Mouse (Mus musculus): ENCODE measurements around the gene Rnf130.

Gene Rnf130

DNA sequence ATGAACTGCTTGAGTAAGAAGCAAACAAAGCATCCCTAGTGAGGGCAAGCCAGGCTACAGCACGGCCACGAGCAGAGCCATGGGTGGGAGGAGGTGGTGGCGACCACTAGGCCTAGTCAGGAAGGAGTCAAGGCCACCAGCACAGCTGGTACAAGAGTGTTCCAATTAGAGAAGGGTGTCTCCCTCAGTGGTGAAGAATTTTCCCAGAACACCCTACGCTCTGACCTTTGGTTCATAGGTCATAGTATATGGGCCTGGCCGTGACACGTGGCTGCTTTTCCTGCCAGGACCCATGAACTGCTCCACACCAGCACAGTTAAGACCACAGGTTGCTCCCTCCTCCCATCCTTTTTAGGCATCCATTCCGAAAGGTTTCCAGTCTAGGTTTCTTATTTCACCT is 114.4 kb downstream of the Rnf130 start:
- DNase-seq (ENCODE audit: low spot score) = no peak

DNA sequence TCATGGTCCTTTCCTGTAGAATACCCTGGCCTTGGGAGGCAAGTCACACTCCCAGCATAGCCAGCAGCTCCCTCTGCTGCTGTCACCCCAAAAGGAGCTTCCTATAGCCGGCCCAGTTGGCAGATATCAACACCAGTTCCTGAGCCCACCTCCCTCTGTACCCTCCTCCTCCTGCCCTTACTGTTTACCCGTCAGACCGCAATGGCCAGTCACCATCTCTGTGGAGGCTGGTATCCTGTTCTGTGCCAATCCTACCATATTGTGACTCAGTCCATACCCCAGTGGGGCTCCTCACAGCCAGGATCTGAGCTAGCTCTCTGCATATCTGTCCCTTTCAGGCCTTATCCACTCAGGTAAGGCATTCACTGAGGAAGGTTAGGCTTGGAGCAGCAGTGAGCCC is 120.4 kb downstream of the Rnf130 start:
- DNase-seq (ENCODE audit: low spot score) = no peak

DNA sequence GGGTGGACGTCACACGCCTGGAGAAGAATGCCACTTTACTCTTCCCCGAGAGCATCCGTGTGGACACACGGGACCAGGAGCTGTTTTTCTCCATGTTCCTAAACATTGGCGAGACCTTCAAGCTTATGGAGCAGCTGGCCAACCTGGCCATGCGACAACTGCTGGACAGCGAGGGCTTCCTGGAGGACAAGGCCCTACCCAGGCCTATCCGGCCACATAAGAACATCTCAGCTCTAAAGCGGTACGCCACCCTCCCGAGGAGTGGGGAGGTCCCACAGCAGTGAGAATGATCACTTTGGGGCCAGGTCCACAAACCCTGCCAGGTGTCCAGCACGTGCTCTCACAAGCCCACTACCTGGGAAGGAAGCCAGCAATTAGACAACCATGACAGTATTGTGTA is 121.0 kb downstream of the Rnf130 start:
- DNase-seq (ENCODE audit: low spot score) = no peak

DNA sequence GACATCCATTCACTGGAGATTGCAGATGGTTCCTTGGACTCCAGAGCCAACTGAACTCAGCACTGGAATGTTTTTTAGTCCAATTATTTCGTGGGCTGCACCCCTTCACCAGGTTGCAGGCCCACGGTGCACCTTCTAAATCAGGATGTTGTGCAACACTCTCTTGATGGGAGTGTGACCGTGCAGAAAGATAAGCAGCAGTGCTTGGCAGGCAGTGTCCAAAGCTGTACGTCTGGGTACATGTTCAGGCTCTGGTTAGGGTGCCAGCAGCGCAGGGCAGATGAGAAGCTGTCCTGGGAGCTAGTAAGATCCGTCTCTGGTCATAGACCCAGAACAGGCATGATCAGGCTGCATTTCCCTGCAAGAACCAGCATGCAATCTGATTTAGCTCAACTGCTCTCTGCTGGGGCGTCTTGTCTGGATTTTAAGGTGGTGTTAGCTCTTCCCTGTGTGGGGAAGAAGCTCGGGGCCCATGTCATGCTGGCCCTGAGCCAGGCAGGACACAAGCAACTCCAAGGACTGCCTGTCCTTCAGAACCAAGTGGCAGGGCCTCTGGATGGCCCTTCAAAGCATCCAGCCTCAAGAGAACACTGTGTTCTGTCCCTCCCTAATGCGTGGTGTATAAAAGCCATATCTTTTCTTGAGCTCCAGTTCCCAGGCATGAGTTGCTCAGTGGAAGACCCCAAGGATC is 122.3 kb downstream of the Rnf130 start:
- DNase-seq (ENCODE audit: low spot score) = peak; percentile 68

DNA sequence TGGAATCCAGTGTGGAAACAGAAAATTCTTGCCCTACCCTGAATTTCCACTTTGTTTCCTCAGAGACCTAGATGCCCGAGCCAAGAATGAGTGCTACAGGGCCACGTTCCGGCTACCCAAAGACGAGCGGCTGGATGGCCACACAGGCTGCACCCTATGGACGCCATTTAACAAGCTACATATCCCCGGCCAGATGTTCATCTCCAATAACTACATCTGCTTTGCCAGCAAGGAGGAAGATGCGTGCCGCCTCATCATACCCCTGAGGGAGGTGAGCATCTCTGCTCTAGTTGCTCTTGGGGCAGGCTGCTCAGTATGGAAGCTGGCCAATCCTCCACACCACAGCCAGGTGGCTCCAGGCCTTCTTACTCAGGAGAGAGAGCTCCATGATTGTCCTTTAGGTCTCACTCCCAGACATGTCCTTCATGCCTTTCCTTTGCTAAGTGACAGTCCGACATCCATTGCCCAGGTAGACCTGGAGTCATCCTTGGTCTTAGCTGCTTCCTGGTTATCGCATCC is 122.9 kb downstream of the Rnf130 start:
- DNase-seq (ENCODE audit: low spot score) = no peak

DNA sequence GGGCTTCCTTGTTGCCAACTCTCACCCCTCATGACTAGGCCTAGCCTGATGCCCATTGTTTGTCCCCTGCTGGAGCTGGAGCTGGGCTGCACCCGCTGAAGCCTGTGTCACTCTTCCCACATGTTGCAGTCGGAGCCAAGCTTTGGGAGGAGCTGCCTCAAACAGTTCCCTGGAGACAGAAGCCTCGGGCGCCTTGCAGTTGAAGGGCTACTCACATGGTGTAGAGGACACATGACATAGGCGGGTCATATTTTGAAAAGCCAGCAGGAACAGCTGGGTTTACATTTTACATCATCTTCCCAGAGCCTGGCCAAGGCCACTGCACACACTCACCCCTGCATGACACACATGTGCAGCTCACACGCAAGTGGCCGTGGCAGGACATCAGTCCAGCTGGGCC is 124.1 kb downstream of the Rnf130 start:
- DNase-seq (ENCODE audit: low spot score) = peak; percentile 64

DNA sequence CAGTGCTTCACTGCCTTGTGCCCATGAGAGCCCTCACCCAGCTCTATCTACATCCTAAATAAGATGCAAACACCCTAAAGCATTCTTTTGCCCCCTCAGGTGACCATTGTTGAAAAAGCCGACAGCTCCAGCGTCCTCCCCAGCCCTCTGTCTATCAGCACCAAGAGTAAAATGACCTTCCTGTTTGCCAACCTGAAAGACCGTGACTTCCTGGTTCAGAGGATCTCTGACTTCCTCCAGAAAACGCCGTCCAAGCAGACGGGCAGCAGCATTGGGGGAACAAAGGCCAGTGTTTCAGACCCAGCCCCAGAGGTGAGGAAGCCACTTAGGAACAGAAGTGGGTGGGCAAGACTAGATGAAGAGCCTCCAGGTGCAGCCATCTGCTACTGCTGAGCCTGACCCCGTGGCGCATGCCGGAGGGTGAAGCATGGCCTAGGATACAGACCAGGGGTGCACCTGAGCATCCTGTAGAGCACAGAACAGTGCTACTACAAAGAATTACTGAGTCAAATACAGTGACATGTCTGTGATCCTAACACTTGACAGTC is 124.5 kb downstream of the Rnf130 start:
- DNase-seq (ENCODE audit: low spot score) = no peak

DNA sequence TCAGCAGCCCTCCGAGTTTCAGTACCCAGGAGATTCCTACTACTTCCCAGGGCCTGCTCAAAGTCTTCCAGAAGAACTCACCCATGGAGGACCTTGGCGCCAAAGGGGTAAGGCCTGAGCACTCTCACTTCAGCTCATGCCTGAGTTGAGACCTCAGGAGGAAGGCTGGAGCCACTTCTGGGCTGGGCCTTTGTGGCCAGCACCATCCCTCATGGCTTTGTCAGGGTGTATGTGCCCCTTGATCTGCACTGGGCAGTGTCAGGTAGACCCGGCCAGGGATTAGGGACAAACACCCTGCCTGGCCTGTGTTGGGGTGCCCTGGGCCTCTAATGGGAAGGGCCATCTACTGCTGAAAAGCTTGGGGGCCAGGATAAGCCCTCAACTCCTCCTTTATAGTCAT is 126.2 kb downstream of the Rnf130 start:
- no peak for DNase-seq (ENCODE audit: low spot score)

DNA sequence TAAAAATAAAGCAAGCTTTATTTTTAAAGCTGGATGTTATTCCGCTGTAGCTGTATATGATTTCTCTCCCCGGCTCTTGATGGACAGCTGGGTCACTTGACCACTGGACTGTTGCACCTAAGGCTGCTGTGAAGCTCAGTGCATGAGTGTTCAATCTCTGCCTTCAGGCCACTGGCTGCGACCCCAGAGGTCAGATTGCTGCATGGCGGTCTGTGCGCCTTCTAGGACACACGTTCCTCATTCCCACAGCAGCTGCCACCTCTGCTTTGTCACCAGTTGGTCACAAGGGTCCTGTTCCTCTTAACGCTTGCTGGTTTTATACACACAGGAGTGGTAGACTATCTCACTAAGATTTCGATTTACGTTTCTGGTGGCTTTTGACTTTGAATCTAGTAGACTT is 129.0 kb downstream of the Rnf130 start:
- no peak for DNase-seq (ENCODE audit: low spot score)

Measured in MN1 (cell line).